11 mouse cellular contexts compared by ENCODE assay signal in genomic region chr7:64159612-64160591, GRCm38 (mm10). TPM values are rescaled to one million over a fixed set of nuclear protein-coding genes. Genes with fewer than 3 reads are reported as not detected.
DNase-seq lines count a peak whose midpoint lies in the region; ATAC-seq lines count a peak whose summit lies in the region.
"Had no signal": no experiment of that assay in that cellular context is flagged by ENCODE, and none has a peak within 500 bp of the region (broad histone marks: within the 10 kb centered on the region; RNA-seq: fewer than 3 reads in every experiment).

No protein-coding gene starts in this region.

- no peaks in the 10 kb centered on the region for H3K27me3 ChIP-seq in kidney, embryonic 15.5 days
- H3K27me3 ChIP-seq in intestine, embryonic 16.5 days (replicated peaks; ENCODE audit: control insufficient read depth, insufficient read depth, low read length) = no peaks in the 10 kb centered on the region
- H3K27me3 ChIP-seq: limb, embryonic 15.5 days; neural tube, embryonic 12.5 days had no signal

- 59% methylated on average over 7 of the region's 7 CpGs for WGBS in kidney, embryonic 15.5 days
- 53% methylated on average over 7 of the region's 7 CpGs for WGBS in intestine, embryonic 16.5 days

- no peak for DNase-seq in kidney, adult 18-20 months
- peak; percentile 25 for DNase-seq in R1 (ENCODE audit: low read depth, low spot score)
- peak; percentile 65 for DNase-seq in lung, postnatal 25 days (ENCODE audit: low spot score)
- DNase-seq in adrenal gland, adult (ENCODE audit: inconsistent age in 2 of 2, low spot score in 1 of 2) = no peak
- DNase-seq: cerebellum, postnatal 14 days had no signal

- ATAC-seq in kidney, embryonic 15.5 days (replicated peaks; ENCODE audit: low FRiP score) = 0 out of 2 replicates have a peak, but pooled peaks have one; percentile 5
- no peak for ATAC-seq in intestine, embryonic 16.5 days

- no peaks in the 10 kb centered on the region for H3K9me3 ChIP-seq in kidney, embryonic 15.5 days (replicated peaks)
- no peaks in the 10 kb centered on the region for H3K9me3 ChIP-seq in intestine, embryonic 16.5 days (ENCODE audit: control insufficient read depth, low read length)
- H3K9me3 ChIP-seq: limb, embryonic 15.5 days; neural tube, embryonic 12.5 days had no signal

- H3K4me3 ChIP-seq in kidney, embryonic 15.5 days (replicated peaks) = no peak overlapping the region
- H3K4me3 ChIP-seq in brown adipose tissue, adult 24 weeks (ENCODE audit: insufficient read depth, low read depth, low read length) = no peak overlapping the region
- H3K4me3 ChIP-seq in intestine, embryonic 16.5 days (ENCODE audit: low read length) = no peak overlapping the region
- H3K4me3 ChIP-seq: limb, embryonic 15.5 days; neural tube, embryonic 12.5 days had no signal

- peaks cover 17% of the 10 kb centered on the region for H3K4me1 ChIP-seq in kidney, embryonic 15.5 days
- H3K4me1 ChIP-seq in brown adipose tissue, adult 24 weeks (ENCODE audit: control insufficient read depth, insufficient read depth, insufficient read length, low read length) = peaks cover 35% of the 10 kb centered on the region
- H3K4me1 ChIP-seq in intestine, embryonic 16.5 days (ENCODE audit: control insufficient read depth, insufficient read depth, low read length) = 0 out of 2 replicates have a peak, but pooled peaks cover 3% of the 10 kb centered on the region

- no peak overlapping the region for H3K9ac ChIP-seq in kidney, embryonic 15.5 days
- H3K9ac ChIP-seq in intestine, embryonic 16.5 days (ENCODE audit: low read depth, low read length) = no peak overlapping the region
- H3K9ac ChIP-seq: limb, embryonic 15.5 days; neural tube, embryonic 12.5 days had no signal

- H3K36me3 ChIP-seq in kidney, embryonic 15.5 days = no peaks in the 10 kb centered on the region
- no peaks in the 10 kb centered on the region for H3K36me3 ChIP-seq in intestine, embryonic 16.5 days (ENCODE audit: control insufficient read depth, insufficient read depth, low read length)
- H3K36me3 ChIP-seq: limb, embryonic 15.5 days; neural tube, embryonic 12.5 days had no signal

- H3K4me2 ChIP-seq in kidney, embryonic 15.5 days = no peak overlapping the region
- H3K4me2 ChIP-seq in intestine, embryonic 16.5 days (ENCODE audit: low read depth, low read length) = no peak overlapping the region
- H3K4me2 ChIP-seq: limb, embryonic 15.5 days; neural tube, embryonic 12.5 days had no signal

- no peak overlapping the region for H3K27ac ChIP-seq in kidney, embryonic 15.5 days
- H3K27ac ChIP-seq in brown adipose tissue, adult 24 weeks (replicated peaks; ENCODE audit: low read depth, low read length) = peak overlapping the region; percentile 68
- no peak overlapping the region for H3K27ac ChIP-seq in intestine, embryonic 16.5 days (ENCODE audit: low read length)
- H3K27ac ChIP-seq: kidney, postnatal 0 days; limb, embryonic 15.5 days; neural tube, embryonic 12.5 days had no signal

RNA-seq across cellular contexts. Expression of gene Trpm1, which starts 6.3 kb away (rescaled TPM):
- not detected in 2 replicates for polyA plus RNA-seq in kidney, embryonic 15.5 days (2015; fragmentation: Nextera tagmentation; extraction: Ambion mirVana)
- not detected in 2 replicates for polyA plus RNA-seq in brown adipose tissue, adult 24 weeks (2012; ENCODE audit: insufficient read depth, insufficient read length, missing spikeins)
- not detected in 2 replicates for polyA plus RNA-seq in intestine, embryonic 16.5 days (2015; fragmentation: Nextera tagmentation; extraction: Ambion mirVana)

Comparison
In these comparisons a context has a peak if more than half of its experiments do, and no peak if none do; other contexts are left out.
1. DNase-seq: peak in R1 (single experiment) and lung, postnatal 25 days (single experiment); none in kidney, adult 18-20 months (single experiment) and adrenal gland, adult (0 of 2).